Mouse (Mus musculus): ENCODE measurements at regions not wholly inside any gene's neighbourhood (a gene's known extent, or its start where the extent isn't known, plus 50 kb on each side); places are given as distances from the start of the nearest gene placed in this dataset.
A peak's percentile ranks its signal among the peaks of the same experiment; 100 is the strongest.
"Not testable (repeated sequence)": the region's sequence is repeated elsewhere in the genome, so short reads cannot be mapped to it uniquely, and the experiment has no call there.

DNA sequence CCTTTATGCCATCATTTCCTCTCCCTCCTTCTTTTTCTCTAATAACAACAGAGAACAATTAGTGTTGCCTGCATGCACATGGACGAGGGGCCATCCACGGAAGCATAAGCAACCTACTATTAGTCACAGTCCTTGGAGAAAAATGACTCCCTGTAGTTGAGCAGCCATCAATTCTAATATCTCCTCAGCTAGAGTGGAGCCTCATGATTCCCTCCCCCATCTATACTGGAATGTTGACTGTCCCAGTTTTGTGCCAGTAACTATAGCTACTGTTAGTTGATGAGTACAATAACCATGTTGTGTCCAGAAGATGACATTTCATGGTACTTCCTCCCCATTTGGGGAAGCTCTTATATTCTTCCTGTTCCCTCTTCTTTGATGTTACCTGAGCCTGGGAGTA, 64.3 kb upstream of the Rtn4 start:
- DNase-seq: no peak

DNA sequence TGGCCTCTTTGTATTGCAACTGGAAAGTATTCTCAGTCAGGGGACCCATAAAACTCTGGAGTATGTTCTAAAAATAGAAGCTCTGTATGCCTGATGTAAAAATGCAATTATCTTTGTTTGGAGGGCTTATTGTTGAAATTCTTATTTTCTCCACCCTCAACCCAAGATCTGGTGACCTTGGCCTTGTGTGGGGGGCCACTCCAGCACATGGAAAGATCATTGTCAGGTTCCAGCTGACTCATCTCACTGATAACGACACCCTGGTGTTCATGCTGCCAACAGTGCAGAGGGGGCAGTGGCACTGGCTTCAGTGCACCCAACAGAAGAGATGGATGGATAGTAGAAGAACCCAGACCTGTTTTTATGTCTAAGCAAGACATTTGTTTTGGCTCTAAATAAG, 60.3 kb upstream of the Rtn4 start:
- DNase-seq: no peak

DNA sequence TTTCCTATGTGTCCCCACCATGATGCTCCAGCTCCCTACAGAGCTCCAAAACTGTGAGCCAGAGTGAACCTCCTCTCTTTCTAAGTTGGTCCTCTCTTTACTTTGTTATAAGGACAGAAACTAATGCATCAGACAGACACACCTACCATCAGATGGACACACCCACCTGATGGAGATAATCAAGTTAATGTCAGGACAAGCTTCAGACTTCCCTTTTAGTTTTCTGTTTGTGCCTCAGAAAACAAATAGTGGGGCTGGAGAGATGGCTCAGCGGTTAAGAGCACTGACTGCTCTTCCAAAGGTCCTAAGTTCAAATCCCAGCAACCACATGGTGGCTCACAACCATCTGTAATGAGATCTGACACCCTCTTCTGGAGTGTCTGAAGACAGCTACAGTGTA, 59.5 kb upstream of the Rtn4 start:
- not testable (repeated sequence) for DNase-seq

DNA sequence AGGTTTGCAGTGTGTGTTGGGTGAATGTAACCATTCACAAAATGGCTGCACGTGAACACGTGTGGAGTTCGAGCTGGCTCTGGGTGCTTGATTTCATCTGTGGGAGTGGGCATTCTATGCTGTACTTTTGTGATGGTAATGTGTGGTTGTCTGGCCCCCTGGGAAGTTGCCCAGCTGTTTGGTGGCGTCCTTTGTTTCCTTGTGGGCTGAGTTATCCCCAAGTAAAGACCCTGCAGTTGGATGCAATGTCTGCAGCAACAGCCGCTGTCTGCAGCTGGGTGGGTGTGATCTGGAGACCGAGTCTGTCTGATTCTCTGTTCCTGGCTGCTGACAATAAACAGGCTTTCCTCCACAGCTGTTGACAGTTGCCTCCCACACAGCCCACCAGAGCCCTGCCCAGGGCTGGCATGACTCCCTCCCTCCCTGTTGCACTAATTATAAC, 56.0 kb upstream of the Rtn4 start:
- peak; percentile 55 for DNase-seq

DNA sequence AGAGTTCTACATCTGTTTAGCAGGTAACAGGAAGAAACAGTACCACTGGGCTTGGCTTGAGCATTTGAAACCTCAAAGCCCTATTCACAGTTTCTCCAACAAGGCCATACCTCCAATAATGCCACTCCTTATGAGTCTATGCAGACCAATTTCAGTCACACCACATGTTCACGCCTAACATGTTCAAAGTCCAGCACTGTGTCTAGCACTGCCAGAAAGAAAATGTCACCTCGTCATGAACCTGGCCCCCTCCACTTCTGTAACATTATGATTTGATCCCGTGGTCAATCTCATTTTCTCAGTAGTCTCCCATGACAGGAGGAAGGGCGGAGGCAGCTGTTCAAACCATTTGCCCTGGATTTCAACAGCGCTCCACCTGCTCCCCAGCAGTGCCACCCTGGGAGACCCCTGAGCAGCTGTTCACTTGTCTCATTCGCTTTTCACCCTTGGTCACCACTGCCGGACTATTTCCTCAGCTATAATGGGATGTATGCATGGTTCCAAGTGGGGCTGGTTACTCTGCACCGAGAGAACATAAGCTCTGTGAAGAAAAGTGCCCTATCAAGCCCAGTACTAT, 54.6 kb upstream of the Rtn4 start:
- no peak for DNase-seq

DNA sequence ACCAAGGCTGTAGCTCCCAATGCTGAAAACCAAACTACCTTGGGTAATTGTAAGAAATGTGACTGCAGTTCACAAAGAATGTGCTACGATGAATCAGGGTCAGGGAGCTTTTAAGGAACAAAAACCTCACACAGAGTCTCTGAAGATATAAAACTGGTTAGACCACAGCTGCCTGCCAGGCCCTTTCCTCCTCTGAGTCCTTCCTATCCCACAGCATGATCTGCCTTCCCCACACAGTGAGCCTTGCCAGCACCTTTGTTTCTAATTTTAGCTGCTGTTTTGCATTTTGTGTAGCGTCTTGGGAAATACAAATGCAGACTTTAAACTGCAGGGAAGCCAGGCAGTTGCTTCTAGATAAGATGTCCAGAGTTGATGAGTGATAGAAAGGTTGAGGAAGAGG, 53.9 kb upstream of the Rtn4 start:
- no peak for DNase-seq

Data from layer of hippocampus, adult 9-11 months (tissue).